Mouse (Mus musculus) neural tube, embryonic 11.5 days (tissue): Measurements from ENCODE around the gene Hps3. TPM values are rescaled to one million over a fixed set of nuclear protein-coding genes. Genes with fewer than 3 reads are reported as not detected.
"Not testable (repeated sequence)": the region's sequence is repeated elsewhere in the genome, so short reads cannot be mapped to it uniquely, and the experiment has no call there.

Experiments
- ATAC-seq: fragments of 200-750 bp; cut with Nextera tagmentation; 2 replicates; pipeline ENCODE4 v1.8.0; 2017; ENCODE audit warnings: moderate number of reproducible peaks, mild to moderate bottlenecking, moderate TSS enrichment, moderate library complexity; ENCODE audit not compliant: insufficient read depth, low FRiP score, low TSS enrichment
- DNase-seq: peaks from one replicate; pipeline ENCODE4 v3.0.0-alpha.2; 2015; ENCODE audit warnings: low spot score
- H3K27ac ChIP-seq: fragments of 300-500 bp; sonication (generic); 2 replicates; pipeline ENCODE4 v1.5.1; 2014; ENCODE audit warnings: low read depth, mild to moderate bottlenecking, low read length
- H3K27me3 ChIP-seq: fragments of 300-500 bp; sonication (generic); 2 replicates; pipeline ENCODE4 v1.6.1; 2014; ENCODE audit warnings: mild to moderate bottlenecking, low read length, mixed read lengths; ENCODE audit not compliant: control insufficient read depth, insufficient read depth
- H3K36me3 ChIP-seq: fragments of 300-500 bp; sonication (generic); 2 replicates; pipeline ENCODE4 v1.6.1; 2014; ENCODE audit warnings: mild to moderate bottlenecking, low read length, moderate library complexity, mixed read lengths; ENCODE audit not compliant: control insufficient read depth, insufficient read depth
- H3K4me1 ChIP-seq: fragments of 300-500 bp; sonication (generic); 2 replicates; pipeline ENCODE4 v1.6.1; 2014; ENCODE audit warnings: low read length, mixed read lengths; ENCODE audit not compliant: control insufficient read depth, insufficient read depth
- H3K4me2 ChIP-seq: fragments of 300-500 bp; sonication (generic); 2 replicates; pipeline ENCODE4 v1.6.1; 2014; ENCODE audit warnings: low read depth, mild to moderate bottlenecking, moderate library complexity
- H3K4me3 ChIP-seq: fragments of 300-500 bp; sonication (generic); 2 replicates; pipeline ENCODE4 v1.5.1; 2014; ENCODE audit warnings: low read depth, low read length
- H3K9ac ChIP-seq: fragments of 300-500 bp; sonication (generic); 2 replicates; pipeline ENCODE4 v1.6.1; 2014; ENCODE audit warnings: mild to moderate bottlenecking, low read length
- H3K9me3 ChIP-seq: fragments of 300-500 bp; sonication (generic); 2 replicates; pipeline ENCODE4 v1.6.1; 2016; ENCODE audit warnings: low read length; ENCODE audit not compliant: control insufficient read depth
- WGBS: fragments of 180-500 bp; shearing (Covaris S2); extraction: QIAGEN DNeasy Blood & Tissue Kit; methylation state at CpG from one replicate; pipeline ENCODE4 v1.1.7; 2014; 5-methylcytosine and 5-hydroxymethylcytosine counted together
- polyA plus RNA-seq: library from polyadenylated mRNA; unstranded; fragments of >200 nt; fragmentation: Nextera tagmentation; extraction: Ambion mirVana; gene quantifications from 2 replicates; pipeline ENCODE4 v1.2.1, GENCODE M21; 2014

Gene Hps3
- polyA plus RNA-seq, 1 experiment from 2014 or later = 13.0 TPM

DNA sequence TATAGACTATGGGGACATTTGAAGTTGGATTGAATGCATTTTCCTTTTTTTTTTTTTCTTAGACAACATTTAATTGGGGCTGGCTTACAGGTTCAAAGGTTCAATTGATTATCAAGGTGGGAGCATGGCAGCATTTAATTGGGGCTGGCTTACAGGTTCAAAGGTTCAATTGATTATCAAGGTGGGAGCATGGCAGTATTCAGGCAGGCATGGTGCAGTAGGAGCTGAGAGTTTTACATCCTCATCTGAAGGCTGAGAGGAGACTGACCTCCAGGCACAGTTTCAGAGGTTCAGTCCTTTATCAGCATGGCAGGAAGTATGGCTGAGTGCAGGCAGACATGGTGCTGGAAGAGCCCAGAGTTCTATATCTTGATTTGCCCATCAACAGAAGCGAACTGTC, 85.7 kb downstream of the Hps3 start:
- not testable (repeated sequence) for H3K27ac ChIP-seq, ATAC-seq, H3K9me3 ChIP-seq, H3K27me3 ChIP-seq, H3K36me3 ChIP-seq, H3K4me3 ChIP-seq, H3K4me1 ChIP-seq, H3K9ac ChIP-seq, DNase-seq, H3K4me2 ChIP-seq
- 100% methylated on average over 1 of the region's 1 CpGs for WGBS

DNA sequence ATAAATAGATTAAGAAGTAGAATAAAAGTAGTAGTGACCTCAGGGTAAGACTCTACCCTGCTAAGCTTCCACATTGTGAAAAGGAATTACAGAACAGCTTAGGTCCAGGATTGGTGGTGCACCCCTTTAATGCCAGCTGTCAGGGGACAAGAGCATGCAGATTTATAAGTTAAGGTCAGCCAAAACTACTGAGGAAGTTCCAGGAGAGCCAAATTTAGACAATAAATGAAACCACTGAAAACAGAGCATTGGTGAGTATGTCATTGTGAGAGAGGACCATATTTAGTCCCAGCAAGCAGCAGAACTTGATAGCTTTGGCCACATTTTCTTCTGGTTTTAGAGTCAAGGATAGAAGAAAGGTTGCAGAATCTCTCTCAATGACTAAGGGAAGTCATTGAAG, 86.6 kb downstream of the Hps3 start:
- Histone ChIP-seq H3K9ac (no peak overlapping the region), H3K27me3 (no peaks in the 10 kb centered on the region), H3K9me3 (no peaks in the 10 kb centered on the region), H3K4me1 (0 out of 2 replicates have a peak, but pooled peaks cover 3% of the 10 kb centered on the region), H3K27ac (no peak overlapping the region), H3K36me3 (no peaks in the 10 kb centered on the region), H3K4me2 (no peak overlapping the region), H3K4me3 (no peak overlapping the region)
- DNase-seq (no peak), ATAC-seq (no peak)

Other genes with a start within 250 kb of the Hps3 start
- gene Cp, start 78.3 kb downstream of the Hps3 start, polyA plus RNA-seq = 2.6 and 4.2 TPM in 2 replicates
- 21.0 and 22.6 TPM in 2 replicates for gene Hltf, start 22.5 kb upstream of the Hps3 start, polyA plus RNA-seq
- 32.5 and 34.5 TPM in 2 replicates for gene Gyg, start 120.0 kb upstream of the Hps3 start, polyA plus RNA-seq
- gene Cpa3, start 206.9 kb upstream of the Hps3 start, polyA plus RNA-seq = 1.1 and 1.2 TPM in 2 replicates
- gene Cpb1, start 240.4 kb upstream of the Hps3 start, polyA plus RNA-seq = not detected in 2 replicates